Mouse (Mus musculus) liver (tissue): ENCODE data around the gene 2300009A05Rik.

ENCODE experiments used
- DNase-seq: peaks from one replicate; pipeline ENCODE4 v3.0.0-alpha.2; 2020; ENCODE audit warnings: mixed read lengths

2300009A05Rik gene

GRCm38 (mm10) chr9:63346029-63346428 lies 53.0 kb downstream of the 2300009A05Rik start:
- no peak for DNase-seq
